Mouse (Mus musculus): ENCODE results near the gene Ndrg2.
A peak's percentile ranks its signal among the peaks of the same experiment; 100 is the strongest.
"Not testable (repeated sequence)": the region's sequence is repeated elsewhere in the genome, so short reads cannot be mapped to it uniquely, and the experiment has no call there.

Gene Ndrg2

DNA sequence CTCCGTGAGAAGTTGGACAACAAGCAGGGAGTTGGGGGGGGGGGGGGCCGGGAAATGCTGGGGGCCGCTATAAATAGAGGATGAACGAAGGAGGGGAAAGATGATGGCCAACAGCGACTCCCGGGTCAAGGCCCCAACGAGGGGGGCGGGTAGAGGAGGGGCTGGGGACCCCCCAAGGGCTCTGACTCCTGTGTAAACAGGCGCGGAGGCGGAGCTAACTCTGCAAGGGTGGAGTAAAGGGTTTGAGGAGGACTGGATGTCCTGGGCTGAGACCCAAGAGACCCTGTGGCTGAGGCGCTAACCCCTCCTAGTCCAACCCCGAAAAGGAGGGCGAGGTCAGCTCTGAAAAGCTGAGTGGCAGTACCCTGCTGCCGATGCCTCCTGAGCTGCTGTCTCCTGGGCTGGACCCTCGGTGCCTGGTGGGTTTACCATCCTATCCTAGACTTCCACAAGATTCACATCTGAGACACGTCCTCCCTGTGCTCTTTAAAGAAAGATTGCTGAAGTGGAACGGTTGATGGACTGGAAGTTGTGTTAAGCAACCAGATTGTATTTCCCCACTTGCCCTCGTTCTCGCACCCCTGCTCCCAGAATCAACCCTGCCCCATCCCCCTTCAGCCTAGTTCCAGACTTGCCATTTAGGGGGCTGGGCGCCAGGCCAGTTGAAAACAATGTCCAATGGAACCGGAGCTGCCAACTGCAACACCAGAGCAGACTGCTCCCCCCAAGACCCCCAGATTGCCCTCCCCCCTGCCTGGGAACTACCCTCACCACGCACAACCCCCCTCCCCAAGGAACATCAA lies at the start of gene Ndrg2:
Gene Ndrg2, minus strand, starts transcription at position 199 of the 803 bp plus-strand sequence.
- DNase-seq, result peak; percentile 59 to 75

DNA sequence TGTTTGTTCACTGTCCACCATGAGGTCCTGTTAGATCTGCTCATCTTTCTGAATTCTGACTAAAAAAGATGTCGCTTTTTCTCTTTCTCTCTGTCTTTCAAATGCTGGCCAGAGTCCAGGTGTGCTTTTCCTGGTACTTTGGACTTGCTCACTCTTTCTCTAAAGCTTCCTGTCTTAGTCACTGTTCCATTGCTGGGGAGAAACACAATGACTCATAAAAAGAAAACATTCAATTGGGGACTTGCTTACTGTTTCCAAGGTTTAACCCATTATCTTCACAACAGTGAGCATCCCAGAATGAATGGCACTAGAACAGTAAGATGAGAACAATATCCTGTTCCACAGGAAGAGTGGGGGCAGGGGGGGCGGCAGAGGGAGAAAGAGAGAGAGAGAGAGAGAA lies 46.4 kb upstream of the Ndrg2 start:
- no peak for DNase-seq

DNA sequence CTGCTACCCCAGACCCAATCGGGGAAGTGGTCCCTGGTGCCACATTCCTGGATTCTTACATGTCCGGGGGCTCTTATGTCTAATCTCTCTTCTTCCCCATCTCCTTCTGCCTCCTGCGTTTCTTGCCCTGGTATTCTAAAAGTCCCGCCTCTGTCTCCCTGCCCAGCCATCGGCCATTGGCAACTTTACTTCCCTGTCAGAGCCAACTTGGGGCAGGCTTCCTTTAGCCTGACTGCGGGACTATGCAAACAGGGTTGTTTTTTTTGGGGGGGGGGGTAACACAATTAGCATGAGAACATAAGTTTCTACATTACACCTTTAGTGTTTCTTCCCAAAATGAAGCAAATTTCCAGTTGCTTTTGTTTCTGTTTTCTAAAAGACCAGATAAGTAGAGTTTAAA lies 29.4 kb upstream of the Ndrg2 start:
- no peak for DNase-seq

DNA sequence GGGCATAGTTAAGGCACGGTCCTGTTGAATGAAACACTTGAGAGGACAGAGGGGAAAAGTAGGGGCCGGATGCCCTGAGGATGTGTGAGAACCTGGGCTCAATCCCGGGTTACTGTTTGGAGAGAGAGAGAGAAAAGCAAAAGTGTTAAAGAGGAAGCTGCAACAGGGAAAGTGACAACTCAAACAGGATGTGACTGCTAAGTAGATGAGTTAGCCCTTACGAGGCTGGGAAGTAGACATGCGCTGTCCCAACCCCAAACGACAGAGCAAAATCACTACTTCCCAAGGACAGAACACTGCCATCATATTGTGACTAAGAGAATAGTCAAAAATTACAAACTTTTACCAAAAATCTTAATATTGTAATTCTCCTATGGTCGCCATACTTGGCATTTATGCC lies 28.3 kb upstream of the Ndrg2 start:
- no peak for DNase-seq

DNA sequence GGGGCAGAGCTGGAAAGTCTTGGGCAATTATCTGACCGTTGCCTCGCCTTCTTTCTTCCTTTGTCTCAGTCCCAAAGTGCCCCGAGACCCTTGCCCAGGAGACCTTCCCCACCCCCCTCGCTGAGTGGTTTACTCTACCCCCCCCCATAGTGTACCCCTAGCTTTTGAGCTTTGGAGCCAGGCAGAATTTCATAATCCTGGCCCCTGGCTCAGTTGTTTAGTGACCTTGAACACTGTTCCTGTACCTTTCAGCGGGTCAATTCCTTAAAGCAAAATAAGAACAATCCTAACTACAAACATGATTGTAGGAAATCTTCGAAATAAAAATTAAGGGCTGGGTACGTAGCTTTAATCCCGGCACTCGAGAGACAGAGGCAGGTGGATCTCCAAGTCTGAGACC lies 27.6 kb upstream of the Ndrg2 start:
- DNase-seq, result no peak

DNA sequence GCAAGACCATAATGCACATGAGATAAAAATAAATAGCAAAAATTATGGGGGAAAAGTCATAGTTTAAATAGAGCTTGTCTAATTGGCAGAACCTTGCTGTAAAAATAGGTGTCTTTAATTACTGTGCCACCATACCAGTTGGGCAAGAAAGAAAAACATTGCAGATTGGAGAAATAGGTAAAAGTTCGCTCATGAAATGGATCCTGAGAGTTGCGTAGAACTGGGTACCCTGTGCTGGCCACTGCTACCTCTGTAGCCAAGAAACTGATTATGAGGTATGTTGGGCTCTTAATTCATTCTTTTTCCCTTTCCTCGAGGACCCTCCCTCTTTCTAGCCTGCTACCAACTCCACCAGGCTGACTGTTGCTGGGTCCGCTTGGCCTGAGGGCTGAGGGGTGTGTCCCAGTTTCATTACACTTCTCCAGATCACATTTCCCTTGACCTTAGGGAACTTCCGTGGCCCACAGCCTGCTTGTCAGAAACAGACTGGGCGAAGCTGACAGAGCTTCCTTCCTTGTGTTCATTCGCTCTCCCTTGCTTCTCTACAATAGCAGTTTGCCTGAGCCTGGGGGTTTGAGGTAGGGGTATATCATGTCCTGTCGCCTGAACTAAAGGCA lies 27.1 kb upstream of the Ndrg2 start:
- DNase-seq, result no peak

DNA sequence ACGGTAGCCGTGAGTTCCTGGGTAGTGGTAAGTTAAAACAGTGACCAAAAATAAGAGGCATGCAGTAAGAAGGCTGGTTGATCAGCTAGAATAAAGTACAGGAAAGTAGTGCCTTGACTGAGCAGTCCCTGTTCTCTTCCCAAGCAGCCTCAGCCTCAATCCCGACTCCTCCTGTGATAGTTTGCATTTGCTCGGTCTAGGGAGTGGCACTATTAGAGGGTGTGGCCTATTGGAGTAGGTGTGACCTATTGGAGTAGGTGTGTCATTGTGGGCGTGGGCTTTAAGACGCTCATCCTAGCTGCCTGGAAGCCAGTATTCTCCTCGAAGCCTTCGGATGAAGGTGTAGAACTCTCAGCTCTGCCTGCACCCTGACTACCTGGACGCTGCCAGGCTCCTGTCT lies 25.0 kb upstream of the Ndrg2 start:
- DNase-seq, result no peak

DNA sequence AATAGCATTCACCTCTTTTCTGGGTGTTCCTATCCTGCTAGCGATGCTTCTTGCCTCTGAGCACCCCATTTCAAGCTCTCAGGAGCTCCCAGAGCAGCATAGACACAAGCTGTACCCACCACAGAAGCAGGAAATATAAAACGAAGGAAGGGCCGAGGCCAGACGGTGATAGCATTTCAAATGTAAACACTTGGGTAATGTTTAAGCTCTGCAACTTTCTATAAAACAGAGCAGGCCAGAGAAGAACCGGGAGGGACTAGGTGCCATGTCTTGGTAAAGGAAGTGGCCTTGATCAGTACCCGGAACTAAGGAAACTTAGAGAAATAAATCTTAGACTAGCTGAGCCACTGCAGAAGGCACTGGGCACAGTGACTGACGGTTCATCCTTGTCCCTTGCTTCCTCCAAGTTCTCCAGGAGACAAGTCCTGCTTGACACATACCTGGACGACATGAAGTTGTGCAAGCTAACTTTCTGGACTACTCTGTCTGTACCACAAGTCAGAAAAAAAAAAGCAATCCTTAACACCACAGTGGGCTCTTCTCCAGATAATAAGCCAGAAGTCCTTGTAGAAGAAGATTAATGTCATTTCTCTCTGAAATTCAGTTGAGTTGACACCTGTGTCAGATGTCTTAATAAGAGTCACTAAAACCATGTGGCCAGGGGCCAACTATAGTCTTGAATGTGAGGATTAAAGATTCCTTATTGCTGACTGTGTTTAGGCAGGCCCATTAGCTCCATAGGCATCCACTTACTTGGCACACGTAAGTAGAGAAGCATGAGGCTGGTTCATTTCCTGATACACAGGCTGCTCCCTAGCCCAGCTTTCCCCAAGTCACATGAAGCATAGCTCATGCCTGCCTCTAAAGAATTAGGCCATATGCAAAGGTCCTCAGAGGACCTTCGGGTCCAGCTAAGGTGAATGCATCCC lies 18.4 kb upstream of the Ndrg2 start:
- no peak for DNase-seq

DNA sequence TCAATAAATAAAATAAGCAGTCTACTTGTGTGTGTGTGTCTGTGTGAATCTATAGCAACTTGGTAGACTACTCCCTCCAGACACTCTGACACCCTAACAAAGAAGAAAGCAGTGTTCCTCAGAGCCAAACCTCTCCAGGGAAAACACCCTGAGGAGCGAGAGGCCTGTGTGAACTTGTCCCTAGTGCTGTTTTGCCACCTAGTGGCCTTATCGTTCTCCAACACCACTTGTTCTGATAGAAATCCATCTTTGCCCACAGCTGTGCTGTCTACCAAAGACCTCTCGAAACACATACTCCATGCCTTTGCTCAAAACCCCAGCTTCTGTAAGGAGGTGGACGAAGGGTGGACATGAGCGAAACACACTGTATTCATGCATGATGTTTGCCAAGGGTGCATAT lies 16.9 kb upstream of the Ndrg2 start:
- DNase-seq, result peak; percentile 35 to 47

DNA sequence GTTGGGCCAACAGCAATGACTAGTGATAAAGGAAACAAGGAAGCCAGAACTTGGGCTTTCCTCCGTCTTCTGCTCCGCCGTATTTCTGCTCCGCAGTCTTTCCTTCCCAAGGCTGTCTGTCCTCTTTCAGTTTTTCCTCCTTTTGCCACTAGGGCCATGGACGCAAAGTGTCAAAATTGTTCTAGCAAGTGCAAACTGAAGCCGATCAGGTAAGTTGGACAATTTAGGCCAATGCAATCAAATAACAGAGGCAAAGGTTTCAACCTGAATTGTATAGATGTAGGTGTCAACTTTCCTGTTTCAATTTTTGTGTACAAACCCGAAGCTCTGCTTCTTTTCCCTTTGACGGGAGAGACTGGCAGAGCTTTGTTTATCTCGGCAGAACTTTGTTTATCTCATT lies 16.0 kb upstream of the Ndrg2 start:
- DNase-seq, result no peak

DNA sequence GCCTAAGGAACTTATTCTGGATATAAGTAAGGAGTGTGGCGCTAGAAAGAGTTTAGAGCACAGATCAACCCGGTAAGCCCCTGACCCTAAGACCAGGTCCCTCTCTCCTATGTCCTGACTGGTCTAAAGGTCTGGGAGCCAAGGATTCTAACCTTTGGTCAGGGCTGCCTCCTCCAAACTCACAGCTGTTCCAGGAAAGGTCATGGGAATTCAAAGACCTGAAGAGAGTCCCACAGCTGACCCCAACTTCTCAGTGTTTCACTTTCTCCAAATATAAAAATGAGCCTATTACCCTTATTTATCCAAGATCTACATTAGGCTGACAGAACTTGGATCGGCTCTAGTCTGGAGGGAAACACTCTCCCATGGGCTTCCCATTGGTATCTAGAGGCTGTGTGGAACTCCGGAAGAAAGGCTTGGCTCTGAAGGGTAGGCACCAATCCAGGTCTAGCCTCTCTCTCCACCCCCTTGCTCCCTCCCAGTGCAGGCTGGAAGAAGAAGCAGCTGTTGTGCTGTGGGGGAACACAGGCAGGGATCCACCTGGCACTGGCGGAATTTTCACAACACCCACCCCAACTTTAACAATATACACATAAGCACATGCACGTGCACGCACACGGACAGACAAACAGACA lies 15.5 kb upstream of the Ndrg2 start:
- DNase-seq, result no peak

DNA sequence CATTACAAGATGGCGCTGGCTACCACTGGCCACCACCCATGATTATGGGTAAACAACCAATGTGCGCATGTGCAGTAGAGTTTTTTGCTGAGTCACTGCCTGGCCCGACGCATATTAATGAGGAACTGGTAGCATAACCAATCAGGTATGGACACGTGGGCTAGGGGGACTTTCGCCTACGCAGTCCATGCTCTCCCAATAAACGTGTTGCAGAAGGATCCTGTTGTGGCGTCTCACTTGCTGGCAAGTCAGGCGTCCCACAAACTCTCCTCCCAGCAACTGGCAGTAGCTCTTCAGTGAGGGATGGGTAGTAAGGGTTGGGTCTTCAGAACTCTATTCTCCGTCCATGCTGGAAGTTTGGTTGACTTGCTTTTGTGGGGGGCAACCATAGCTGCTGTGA lies 13.0 kb upstream of the Ndrg2 start:
- not testable (repeated sequence) for DNase-seq

DNA sequence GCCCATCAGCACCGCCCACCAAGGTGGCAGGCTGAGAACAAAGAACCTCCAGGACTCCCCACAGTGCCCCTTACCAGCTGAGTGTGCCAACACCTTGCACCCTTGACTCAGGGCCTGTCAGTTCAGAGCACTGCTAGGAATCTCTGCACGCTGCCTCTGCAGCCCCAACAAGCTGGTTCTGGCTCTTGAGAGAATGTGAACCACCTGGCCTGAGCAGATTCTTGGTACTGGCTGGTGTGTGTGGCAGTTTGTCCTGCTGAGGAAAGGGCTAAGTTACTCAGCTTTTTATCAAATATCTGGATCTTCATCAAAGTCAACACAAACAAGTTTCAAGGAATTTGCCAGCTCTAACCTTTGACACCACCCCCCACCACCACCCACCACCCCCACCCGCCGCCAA lies 9.5 kb upstream of the Ndrg2 start:
- no peak for DNase-seq

DNA sequence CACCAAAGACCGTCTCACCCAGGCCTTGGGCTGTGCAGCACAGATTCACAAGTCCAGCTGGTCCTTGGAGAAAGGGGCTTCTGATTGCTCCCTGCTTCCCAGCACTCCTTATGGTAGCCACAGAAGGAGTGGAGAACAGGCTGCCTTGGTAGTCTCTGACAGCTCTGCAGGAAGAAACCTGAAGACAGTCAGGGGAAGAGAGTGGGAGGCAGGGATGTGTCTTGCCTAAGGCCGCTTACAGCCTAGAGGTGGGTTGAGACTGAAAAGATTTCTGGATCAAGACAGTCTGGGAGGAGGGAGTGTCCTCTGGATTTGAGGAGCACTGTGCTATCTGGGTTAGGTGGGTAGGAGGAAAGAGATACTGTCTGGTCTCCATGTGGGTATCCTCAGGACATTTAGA lies 9.0 kb upstream of the Ndrg2 start:
- no peak for DNase-seq

DNA sequence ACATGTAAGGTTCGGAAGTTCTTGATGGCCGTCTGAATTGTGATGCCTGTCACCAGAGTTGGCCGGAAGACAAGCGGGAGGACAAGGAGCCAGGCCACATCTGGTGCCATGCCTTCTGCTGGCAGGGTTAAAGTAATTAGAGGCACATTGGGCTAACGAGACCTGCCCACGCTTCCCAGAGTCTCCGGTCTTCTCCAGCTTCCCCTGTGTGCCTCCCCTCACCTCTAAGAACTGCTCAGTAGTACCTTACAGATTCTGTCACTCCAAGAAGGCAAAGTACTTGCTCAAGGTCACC lies 8.6 kb upstream of the Ndrg2 start, which contains the start of gene Rnase13:
Gene Rnase13, minus strand, starts transcription at position 203 of the 295 bp plus-strand sequence.
- no peak for DNase-seq

DNA sequence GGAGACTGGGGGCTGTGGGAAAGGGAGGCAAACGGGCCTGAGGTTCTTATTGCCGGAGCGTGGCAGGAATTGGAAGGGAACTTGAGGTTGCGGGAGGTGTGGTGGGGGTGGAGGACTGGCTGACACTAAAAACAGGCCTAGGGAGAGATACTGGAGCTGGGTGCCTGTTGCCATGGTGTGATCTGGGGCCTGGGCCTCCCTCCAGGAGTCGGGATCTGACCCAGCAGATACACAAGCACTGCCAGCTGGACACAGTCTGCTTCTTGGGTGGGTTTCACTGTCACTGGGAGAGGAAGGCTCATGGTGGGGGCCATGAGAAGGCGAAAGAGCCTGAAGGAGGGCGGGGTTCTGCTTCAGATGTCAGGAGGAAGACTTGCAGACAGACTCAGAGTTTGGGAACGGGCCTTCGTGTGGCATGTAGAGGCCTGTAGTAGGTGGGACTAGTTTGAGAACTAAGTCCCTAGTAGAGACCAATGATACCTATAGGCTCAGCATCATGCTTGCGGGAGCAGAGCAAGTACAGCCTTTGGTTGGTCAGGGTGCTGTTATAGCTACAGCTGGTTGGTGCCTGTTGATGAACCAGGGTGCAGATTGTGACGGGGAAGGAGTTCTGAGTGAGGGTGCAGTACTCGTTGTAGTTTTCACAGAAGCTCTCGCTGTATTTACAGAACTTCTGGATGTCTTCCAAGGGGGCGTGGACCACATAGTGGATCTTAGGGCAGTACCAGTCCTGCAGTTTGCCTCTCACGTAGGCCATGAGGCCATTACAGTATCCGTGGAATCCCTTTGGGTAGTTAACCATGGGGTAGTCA lies 8.0 kb upstream of the Ndrg2 start:
- DNase-seq, result no peak

DNA sequence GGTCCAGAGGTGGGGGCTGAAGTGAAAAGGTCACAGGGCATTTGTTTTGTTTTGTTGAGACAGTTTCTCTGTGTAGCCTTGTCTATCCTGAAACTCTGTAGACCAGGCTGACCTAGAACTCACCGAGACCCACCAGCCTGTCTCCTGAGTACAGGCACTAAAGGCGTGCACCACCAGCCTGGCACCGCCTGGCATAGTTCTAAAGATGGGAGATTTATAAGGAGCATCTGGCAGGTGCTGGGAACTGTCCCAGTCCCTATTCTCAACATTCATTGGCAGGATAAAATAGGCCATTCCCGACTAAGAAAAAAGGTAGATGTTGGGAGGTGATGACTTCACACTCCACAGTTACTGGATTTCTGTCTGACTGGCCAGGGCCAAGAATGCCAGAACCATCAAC lies 5.0 kb upstream of the Ndrg2 start:
- DNase-seq, result no peak

DNA sequence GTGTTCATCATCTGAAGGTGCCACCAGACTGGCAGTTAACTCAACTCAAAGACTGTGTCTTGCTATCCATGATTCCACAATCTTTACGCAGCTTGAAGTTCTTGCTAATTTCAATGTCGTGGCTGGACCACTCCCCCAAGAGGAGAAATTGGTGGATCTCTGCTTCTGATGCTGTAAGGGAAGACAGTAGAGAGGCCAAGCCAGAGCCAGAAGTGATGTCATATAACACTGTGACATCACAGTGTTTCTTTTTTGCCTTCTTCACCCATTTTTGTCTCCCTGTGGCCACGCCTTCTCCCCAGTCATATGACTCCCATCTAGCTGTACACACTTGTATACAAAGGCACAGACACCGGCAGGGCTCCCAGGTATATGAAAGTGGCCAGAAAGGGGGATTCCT lies 4.2 kb upstream of the Ndrg2 start, which contains the start of gene Tppp2:
Gene Tppp2, plus strand, starts transcription at position 301 of the 400 bp plus-strand sequence.
- DNase-seq, result no peak

DNA sequence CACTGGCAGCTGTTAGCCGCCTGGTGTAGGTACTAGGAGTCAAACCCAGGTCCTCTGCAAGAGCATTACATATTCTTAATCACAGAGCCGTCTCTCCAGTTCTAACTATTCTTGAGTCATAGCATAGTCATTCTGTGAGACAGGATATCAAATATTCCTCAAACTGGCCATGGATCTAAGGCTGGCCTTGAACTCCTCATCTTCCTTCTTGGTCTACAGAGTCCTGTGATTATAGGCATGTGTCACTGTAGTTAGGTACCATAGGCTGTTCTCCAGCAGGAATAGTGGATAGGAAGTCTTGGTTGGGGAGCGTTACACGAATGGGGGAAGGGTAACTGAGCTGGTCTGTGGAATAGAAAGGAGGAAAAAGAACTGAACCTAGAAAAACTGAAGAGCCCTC lies 2.6 kb upstream of the Ndrg2 start:
- no peak for DNase-seq

DNA sequence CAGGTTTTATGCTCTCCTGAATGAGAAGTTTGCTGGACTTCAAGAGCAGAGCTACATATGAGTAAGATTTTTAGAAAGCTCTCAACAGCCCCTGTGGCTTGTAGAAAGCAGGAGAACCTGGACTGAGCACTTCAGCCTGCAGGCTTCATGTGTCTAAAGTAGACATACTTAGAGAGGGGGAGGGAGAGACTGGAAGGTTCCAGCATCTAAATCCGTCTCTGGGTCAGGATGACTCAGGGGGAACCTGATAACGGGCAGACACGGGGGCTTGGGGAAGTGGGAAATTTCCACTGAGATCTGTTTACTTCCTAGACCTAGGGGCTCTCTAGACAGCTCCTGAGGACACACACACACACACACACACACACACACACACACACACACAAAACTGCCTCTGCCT lies 1.1 kb upstream of the Ndrg2 start:
- no peak for DNase-seq

DNA sequence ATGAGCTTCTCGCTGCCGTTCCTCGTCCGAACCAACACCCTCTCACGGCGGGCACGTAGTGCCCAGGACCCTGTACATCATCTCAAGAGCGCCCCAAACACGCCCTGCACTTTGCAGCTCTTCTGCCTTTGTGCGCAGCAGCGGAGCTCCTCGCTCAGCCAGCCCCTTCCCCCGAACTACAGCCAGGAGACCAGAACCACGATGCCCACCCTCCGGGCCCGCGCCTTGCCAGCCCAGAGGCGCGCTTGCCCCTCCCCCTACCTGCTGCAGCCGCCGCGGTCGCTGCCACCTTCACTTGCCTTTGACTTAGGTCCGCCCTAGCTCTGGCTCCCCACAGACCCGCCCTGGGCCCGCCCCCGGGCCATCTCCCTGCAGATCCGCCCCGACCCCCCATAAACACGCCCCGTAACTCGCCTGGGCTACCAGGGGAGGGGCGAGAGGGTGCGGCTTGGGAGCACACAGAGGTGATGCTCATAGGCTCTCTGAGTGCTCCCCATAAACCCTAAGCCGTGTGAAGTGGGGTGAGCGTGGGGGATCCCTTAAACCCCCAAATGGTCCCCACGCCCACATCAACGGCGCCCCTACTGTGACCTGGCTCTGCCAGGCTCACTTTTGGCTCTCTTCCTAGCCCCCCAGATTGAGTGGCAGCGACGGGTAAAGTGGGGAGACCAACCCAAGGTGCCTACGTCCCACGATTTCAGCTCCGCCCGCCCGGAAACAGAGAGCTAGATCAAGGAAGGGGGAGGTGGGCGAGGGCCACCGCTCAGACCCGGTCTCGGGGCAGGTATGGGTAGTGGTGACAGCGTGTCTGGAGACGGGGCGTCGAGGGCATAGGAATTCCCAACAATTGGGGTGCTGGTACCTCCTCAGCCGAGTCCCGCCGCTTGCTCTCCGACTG lies 647 bp downstream of the Ndrg2 start:
- peak; percentile 94 to 98 for DNase-seq
